Mouse (Mus musculus) right cerebral cortex, postnatal 25 days (tissue): ENCODE data around the gene Siglecf.
A peak's percentile ranks its signal among the peaks of the same experiment; 100 is the strongest.
"Not testable (repeated sequence)": the region's sequence is repeated elsewhere in the genome, so short reads cannot be mapped to it uniquely, and the experiment has no call there.

Source experiments
- DNase-seq: peaks from one replicate; pipeline ENCODE4 v3.0.0; 2022

Siglecf gene

GRCm38 (mm10) chr7:43351154-43351553 lies at the start of gene Siglecf:
TSS of gene Siglecf (plus strand) at chr7:43351341.
- DNase-seq = no peak

DNA sequence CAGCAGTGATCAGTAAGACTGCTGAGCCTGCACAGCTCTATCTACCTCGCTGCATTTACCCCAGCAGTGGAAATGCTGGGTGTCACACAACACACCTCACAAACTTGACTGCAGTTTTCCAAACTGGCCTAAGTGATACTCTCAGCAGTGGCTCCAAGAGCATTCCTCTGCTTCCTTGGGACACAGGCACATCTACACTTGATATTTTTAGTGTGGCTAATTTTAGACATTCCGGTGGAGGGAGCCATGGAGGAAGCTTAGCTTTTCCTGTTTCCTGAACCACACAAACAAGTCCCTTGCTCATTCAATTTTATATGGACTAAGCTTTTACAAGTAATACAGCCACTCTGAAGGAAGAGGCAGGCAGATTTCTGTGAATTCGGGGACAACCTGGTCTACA lies 45.9 kb upstream of the Siglecf start:
- DNase-seq = no peak

DNA sequence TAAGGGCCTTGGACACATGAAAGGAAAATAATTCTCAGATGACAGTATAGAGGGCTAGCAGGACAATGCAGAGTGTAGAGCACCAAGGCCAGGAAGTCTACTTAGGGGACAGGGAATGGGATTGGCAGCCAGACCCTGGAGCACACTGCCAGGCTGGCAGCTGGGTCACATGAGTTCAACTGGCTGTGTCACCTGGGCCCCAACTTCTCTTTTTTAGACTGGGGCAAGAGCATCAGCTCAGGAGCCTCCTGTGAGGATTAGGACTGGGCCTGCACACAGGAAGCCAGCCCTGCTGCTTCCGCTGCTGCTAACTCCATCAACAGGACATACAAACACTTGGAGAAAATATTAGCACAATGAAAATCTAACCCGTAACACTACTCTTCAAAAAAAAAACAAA lies 42.1 kb upstream of the Siglecf start:
- DNase-seq = no peak

DNA sequence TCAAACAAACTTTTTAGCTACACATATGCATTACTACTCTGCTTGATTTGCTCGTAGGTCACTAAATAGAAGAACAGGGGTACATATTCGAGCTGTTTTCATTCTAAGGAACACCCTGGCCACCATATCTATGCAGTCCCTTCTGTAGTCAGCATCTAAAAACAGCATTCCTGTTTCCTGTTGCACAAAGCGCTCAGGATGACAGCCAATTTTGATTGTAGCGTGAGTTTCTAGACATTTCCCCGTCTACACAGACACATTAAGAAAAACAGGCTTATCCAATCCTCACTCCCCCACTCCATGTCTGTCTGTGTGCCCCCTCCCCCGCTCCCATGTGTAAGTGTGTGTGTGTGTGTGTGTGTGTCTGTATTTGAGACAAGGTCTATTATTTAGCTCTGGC lies 39.5 kb upstream of the Siglecf start:
- no peak for DNase-seq

GRCm38 (mm10) chr7:43312386-43313012 lies 38.6 kb upstream of the Siglecf start:
- no peak for DNase-seq

DNA sequence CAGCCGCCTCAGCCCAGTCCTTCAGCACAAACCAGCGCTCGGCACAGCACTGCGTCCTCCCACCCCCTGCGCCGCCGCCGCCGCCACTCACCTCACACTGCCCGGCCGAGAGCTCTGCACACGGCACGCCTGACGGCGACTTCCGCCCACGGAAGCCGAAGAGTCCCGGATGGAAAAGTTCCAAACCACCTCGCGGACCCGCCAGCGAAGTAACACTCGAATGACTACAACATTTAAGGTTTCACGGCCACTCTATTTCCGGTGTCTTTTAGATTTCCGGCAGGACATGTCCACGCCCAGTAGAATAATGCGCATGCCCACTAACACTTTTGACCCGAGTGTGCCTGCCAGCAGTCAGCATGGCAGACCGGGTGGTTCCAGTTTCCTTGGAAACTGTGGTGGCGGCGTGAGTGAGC lies 38.1 kb upstream of the Siglecf start, which contains the start of gene Zfp715:
Gene Zfp715 (minus strand): TSS at position 282 of the 416 bp plus-strand sequence.
- peak; percentile 89 for DNase-seq

GRCm38 (mm10) chr7:43326223-43326780 lies 24.8 kb upstream of the Siglecf start:
- DNase-seq = no peak

GRCm38 (mm10) chr7:43328101-43328500 lies 23.0 kb upstream of the Siglecf start:
- no peak for DNase-seq

GRCm38 (mm10) chr7:43333203-43333602 lies 17.9 kb upstream of the Siglecf start:
- no peak for DNase-seq

GRCm38 (mm10) chr7:43333899-43334298 lies 17.2 kb upstream of the Siglecf start:
- DNase-seq = no peak

DNA sequence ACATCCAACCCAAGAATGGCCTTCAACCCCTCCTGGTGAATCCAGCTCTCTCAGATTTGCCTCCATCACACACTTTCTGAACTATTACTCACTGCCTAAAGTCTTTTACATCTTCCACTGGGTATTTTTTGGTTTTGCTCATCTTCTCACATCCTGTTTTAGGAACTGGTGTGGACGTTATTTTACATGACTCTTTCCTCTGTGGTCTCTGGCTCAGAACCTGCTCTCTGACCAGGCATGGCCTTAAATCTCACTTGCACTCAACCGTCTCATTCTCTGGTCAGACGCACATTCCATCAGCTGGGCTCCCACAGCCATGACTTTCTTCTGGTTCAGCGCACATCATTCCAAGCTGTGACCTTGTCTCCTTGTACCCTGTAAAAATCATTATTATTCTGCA lies 10.4 kb upstream of the Siglecf start:
- no peak for DNase-seq

DNA sequence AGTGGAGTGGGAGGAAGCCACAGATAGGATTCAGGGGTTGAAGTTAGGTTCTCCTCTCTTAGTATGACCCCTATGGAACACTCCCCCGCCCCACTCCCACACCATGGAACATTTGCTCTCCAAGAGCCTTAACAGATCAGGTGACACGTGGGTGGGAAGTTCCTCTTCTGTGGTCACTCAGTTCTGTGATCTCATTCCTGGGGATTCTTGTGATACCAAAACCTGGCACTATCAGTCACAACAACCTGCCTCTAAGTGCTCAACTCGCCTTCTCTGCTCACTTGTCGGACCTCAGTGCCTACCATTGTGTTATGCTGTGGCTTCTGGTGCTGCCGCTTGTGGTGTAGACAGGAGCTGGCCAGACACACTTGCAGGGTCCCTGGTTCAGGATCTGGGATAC lies 8.0 kb upstream of the Siglecf start:
- no peak for DNase-seq

- no peak for DNase-seq
Observed at GRCm38 (mm10) chr7:43344020-43344419, 7.1 kb upstream of the Siglecf start.

GRCm38 (mm10) chr7:43344491-43344890 lies 6.7 kb upstream of the Siglecf start:
- DNase-seq = no peak

DNA sequence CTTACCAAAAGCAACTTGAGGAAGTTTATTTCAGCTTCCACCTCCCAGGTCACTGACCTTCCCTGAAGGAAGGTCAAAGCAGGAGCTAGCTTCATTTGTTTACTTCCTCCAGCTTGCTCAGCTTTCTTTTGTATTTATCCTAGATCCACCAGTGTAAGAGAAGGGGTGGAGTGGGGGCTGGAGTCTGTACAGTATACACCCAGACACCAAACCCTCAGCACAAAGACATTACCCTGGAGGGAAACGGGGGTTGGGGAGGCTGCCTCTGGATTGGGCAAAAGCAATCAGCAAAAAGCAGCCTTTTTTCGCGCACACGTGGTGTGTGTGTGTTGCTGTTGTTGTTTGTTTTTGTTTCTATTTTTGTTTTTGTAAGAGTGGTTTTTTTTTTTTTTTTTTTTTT lies 5.0 kb upstream of the Siglecf start:
- no peak for DNase-seq

GRCm38 (mm10) chr7:43346571-43346970 lies 4.6 kb upstream of the Siglecf start:
- no peak for DNase-seq

GRCm38 (mm10) chr7:43349623-43350022 lies 1.5 kb upstream of the Siglecf start:
- DNase-seq = not testable (repeated sequence)

DNA sequence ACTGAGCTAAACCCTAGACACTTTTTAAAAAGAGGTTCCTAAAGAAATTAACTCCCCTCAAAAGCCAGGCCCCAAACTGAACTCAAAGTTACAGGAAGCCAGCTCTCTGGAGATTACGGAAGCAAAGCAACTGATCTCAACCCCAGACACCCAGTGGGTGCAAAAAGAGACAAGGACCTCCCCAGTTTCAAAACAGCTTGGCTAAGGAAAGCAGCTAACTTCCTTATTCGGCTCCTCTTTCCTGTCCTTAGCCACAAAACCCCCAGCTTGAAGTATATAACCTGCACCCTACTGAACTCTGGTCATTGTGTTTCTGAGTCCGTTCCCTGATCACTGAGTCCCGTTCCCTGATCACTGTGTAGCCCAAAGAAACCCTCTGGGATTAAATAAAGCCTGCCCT lies 2.0 kb downstream of the Siglecf start:
- no peak for DNase-seq

GRCm38 (mm10) chr7:43353758-43354157 lies 2.6 kb downstream of the Siglecf start:
- DNase-seq = no peak

DNA sequence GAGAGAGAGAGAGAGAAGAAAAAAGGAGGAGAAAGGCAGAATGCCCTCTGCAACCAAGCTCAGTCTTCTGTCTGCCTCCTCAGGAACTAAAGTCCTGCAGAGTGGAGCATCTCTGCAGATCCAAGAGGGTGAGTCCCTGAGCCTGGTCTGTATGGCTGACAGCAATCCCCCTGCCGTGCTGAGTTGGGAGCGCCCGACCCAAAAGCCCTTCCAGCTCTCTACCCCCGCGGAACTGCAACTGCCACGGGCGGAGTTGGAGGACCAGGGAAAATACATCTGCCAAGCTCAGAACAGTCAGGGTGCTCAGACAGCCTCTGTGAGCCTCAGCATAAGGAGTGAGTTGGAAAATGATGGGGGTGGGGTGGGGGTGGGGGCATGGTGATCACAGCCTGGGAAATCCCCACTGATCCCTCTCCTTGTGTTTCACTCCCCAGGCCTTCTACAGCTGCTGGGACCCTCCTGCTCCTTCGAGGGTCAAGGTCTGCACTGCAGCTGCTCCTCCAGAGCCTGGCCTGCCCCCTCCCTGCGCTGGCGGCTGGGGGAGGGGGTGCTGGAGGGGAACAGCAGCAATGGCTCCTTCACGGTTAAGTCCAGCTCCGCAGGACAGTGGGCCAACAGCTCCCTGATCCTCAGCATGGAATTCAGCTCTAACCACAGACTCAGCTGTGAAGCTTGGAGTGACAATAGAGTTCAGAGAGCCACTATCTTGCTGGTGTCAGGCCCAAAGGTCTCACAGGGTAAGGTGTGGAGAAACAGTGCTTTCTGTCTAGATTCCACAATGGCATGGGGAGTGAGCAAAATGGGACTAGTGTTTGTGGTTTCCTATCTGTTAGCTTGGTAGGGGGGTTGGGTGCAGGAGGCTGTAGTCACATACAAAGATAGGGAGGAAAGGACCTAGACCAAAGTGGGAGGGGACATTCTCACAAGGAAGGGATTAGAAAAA lies 4.0 kb downstream of the Siglecf start:
- no peak for DNase-seq

GRCm38 (mm10) chr7:43358556-43358955 lies 7.4 kb downstream of the Siglecf start:
- DNase-seq = no peak

DNA sequence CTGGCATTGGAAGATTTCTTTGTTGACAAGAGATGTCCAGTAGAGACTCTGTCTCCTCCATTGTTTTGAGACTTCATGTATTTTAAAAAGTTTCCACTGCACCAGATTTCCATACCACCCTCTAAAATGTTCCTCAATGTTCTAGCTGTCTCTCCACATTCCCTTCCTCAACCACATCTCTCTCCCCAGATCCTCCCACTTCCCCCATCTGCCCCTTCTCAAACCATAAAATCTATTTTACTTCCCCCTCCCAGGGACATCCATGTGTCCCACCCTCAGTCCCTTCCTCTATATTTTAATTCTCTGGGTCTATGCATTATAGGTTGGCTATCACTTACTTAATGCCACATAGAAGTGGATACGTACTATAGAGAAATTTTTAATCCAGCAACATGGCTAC lies 10.3 kb downstream of the Siglecf start:
- DNase-seq = no peak

DNA sequence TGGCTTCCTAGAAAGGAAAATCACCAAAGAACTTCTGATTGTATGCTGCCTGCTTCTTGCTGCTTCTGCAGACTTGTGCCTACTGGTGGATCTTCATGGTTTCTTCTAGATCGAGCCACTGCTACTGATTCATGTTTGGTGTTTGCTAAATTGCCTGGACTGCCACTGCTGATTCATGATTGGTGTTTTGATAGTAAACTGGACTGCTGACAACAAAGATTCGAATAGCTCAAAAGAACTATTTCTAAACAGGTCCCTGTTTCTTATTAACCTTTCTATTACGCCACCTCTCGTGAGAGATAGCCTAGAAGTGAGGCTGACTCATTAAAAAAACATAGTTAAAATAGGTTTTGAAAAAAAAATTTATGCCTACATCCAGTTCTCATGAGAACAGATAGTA lies 10.9 kb downstream of the Siglecf start:
- DNase-seq = no peak

- DNase-seq = no peak
Observed at GRCm38 (mm10) chr7:43378226-43378625, 27.1 kb downstream of the Siglecf start.
